Mouse (Mus musculus) heart, embryonic 11.5 days (tissue): ENCODE measurements around the gene Abhd12. TPM values are rescaled to one million over a fixed set of nuclear protein-coding genes. Genes with fewer than 3 reads are reported as not detected.

ENCODE experiments used
- ATAC-seq: fragments of 200-750 bp; cut with Nextera tagmentation; replicated peaks from 2 replicates; pipeline ENCODE4 v1.8.0; 2017; ENCODE audit warnings: moderate library complexity; ENCODE audit not compliant: insufficient number of reproducible peaks, low FRiP score, low TSS enrichment
- H3K27ac ChIP-seq: fragments of 300-500 bp; sonication (generic); 2 replicates; pipeline ENCODE4 v1.5.1; 2014; ENCODE audit warnings: mild to moderate bottlenecking, low read depth, low read length
- H3K27me3 ChIP-seq: fragments of 300-500 bp; sonication (generic); 2 replicates; pipeline ENCODE4 v1.6.1; 2014; ENCODE audit warnings: mild to moderate bottlenecking, low read length, mixed read lengths; ENCODE audit not compliant: control insufficient read depth, insufficient read depth
- H3K36me3 ChIP-seq: fragments of 300-500 bp; sonication (generic); 2 replicates; pipeline ENCODE4 v1.6.1; 2014; ENCODE audit warnings: mild to moderate bottlenecking, low read length, moderate library complexity, mixed read lengths; ENCODE audit not compliant: control insufficient read depth, insufficient read depth
- H3K4me1 ChIP-seq: fragments of 300-500 bp; sonication (generic); 2 replicates; pipeline ENCODE4 v1.6.1; 2014; ENCODE audit warnings: low read length; ENCODE audit not compliant: control insufficient read depth, insufficient read depth
- H3K4me2 ChIP-seq: fragments of 300-500 bp; sonication (generic); 2 replicates; pipeline ENCODE4 v1.6.1; 2014; ENCODE audit warnings: mild to moderate bottlenecking, moderate library complexity
- H3K4me3 ChIP-seq: fragments of 300-500 bp; sonication (generic); 2 replicates; pipeline ENCODE4 v1.5.1; 2014; ENCODE audit warnings: low read depth, low read length
- H3K9ac ChIP-seq: fragments of 300-500 bp; sonication (generic); 2 replicates; pipeline ENCODE4 v1.6.1; 2014; ENCODE audit warnings: mild to moderate bottlenecking, low read depth, low read length, moderate library complexity
- H3K9me3 ChIP-seq: fragments of 300-500 bp; sonication (generic); replicated peaks from 2 replicates; pipeline ENCODE4 v1.6.1; 2016; ENCODE audit warnings: low read length; ENCODE audit not compliant: control insufficient read depth
- WGBS: fragments of 180-500 bp; shearing (Covaris S2); extraction: QIAGEN DNeasy Blood & Tissue Kit; methylation state at CpG from one replicate; pipeline ENCODE4 v1.1.7; 2014; ENCODE audit not compliant: insufficient replicate concordance; 5-methylcytosine and 5-hydroxymethylcytosine counted together
- polyA plus RNA-seq: library from polyadenylated mRNA; unstranded; fragments of >200 nt; fragmentation: Nextera tagmentation; extraction: Ambion mirVana; gene quantifications from 2 replicates; pipeline ENCODE4 v1.2.1, GENCODE M21; 2014

Gene Abhd12
- polyA plus RNA-seq, 1 experiment from 2014 or later = 49.2 TPM

- 81% methylated on average over 3 of the region's 3 CpGs for WGBS
- ATAC-seq = no peak
- peaks cover 58% of the 10 kb centered on the region for H3K36me3 ChIP-seq
Observed at GRCm38 (mm10) chr2:150826426-150826825, 78.1 kb downstream of the Abhd12 start.

GRCm38 (mm10) chr2:150822987-150823386 is 81.6 kb downstream of the Abhd12 start:
- Histone ChIP-seq H3K4me2 (no peak overlapping the region), H3K27me3 (no peaks in the 10 kb centered on the region), H3K4me1 (no peaks in the 10 kb centered on the region), H3K4me3 (no peak overlapping the region), H3K36me3 (peaks cover 64% of the 10 kb centered on the region), H3K9me3 (no peaks in the 10 kb centered on the region), H3K27ac (no peak overlapping the region), H3K9ac (no peak overlapping the region)
- WGBS = 80% methylated on average over 8 of the region's 8 CpGs
- ATAC-seq = no peak

More at GRCm38 (mm10) chr2:150826426-150826825, 78.1 kb downstream of the Abhd12 start:
- H3K9ac ChIP-seq = no peak overlapping the region
- no peaks in the 10 kb centered on the region for H3K27me3 ChIP-seq
- no peak overlapping the region for H3K27ac ChIP-seq
- H3K4me3 ChIP-seq = no peak overlapping the region
- H3K4me1 ChIP-seq = no peaks in the 10 kb centered on the region
- no peaks in the 10 kb centered on the region for H3K9me3 ChIP-seq
- H3K4me2 ChIP-seq = no peak overlapping the region

GRCm38 (mm10) chr2:150820720-150821119 is 83.8 kb downstream of the Abhd12 start:
- Histone ChIP-seq H3K36me3 (peaks cover 59% of the 10 kb centered on the region), H3K9ac (no peak overlapping the region), H3K27ac (no peak overlapping the region), H3K4me3 (no peak overlapping the region), H3K4me2 (no peak overlapping the region), H3K4me1 (no peaks in the 10 kb centered on the region), H3K27me3 (no peaks in the 10 kb centered on the region), H3K9me3 (no peaks in the 10 kb centered on the region)
- no peak for ATAC-seq
- 88% methylated on average over 8 of the region's 8 CpGs for WGBS

- no peaks in the 10 kb centered on the region for H3K4me1 ChIP-seq
- peaks cover 62% of the 10 kb centered on the region for H3K36me3 ChIP-seq
- no peak overlapping the region for H3K4me2 ChIP-seq
- H3K9me3 ChIP-seq = no peaks in the 10 kb centered on the region
- no peak for ATAC-seq
- no peaks in the 10 kb centered on the region for H3K27me3 ChIP-seq
- no peak overlapping the region for H3K27ac ChIP-seq
- H3K4me3 ChIP-seq = no peak overlapping the region
- 88% methylated on average over 8 of the region's 8 CpGs for WGBS
- no peak overlapping the region for H3K9ac ChIP-seq
Observed at GRCm38 (mm10) chr2:150818742-150819141, 85.8 kb downstream of the Abhd12 start.

- Histone ChIP-seq H3K9ac (no peak overlapping the region), H3K4me2 (no peak overlapping the region), H3K27ac (no peak overlapping the region), H3K27me3 (no peaks in the 10 kb centered on the region), H3K4me3 (no peak overlapping the region), H3K4me1 (no peaks in the 10 kb centered on the region), H3K36me3 (peaks cover 66% of the 10 kb centered on the region), H3K9me3 (no peaks in the 10 kb centered on the region)
- WGBS = 89% methylated on average over 18 of the region's 18 CpGs
- ATAC-seq = no peak
Observed at GRCm38 (mm10) chr2:150816676-150817402, 87.7 kb downstream of the Abhd12 start.

- H3K9me3 ChIP-seq = no peaks in the 10 kb centered on the region
- H3K27ac ChIP-seq = no peak overlapping the region
- ATAC-seq = no peak
- 89% methylated on average over 6 of the region's 6 CpGs for WGBS
- H3K4me2 ChIP-seq = no peak overlapping the region
- no peak overlapping the region for H3K4me3 ChIP-seq
- H3K27me3 ChIP-seq = no peaks in the 10 kb centered on the region
- H3K4me1 ChIP-seq = no peaks in the 10 kb centered on the region
- no peak overlapping the region for H3K9ac ChIP-seq
- H3K36me3 ChIP-seq = peaks cover 55% of the 10 kb centered on the region
Observed at GRCm38 (mm10) chr2:150812816-150813215, 91.7 kb downstream of the Abhd12 start.

GRCm38 (mm10) chr2:150810603-150811002 is 93.9 kb downstream of the Abhd12 start:
- WGBS = 69% methylated on average over 5 of the region's 5 CpGs
- no peak overlapping the region for H3K4me3 ChIP-seq
- peaks cover 50% of the 10 kb centered on the region for H3K36me3 ChIP-seq
- no peak overlapping the region for H3K4me2 ChIP-seq
- no peak overlapping the region for H3K9ac ChIP-seq
- no peak for ATAC-seq
- no peaks in the 10 kb centered on the region for H3K9me3 ChIP-seq
- no peak overlapping the region for H3K27ac ChIP-seq
- H3K27me3 ChIP-seq = no peaks in the 10 kb centered on the region
- H3K4me1 ChIP-seq = no peaks in the 10 kb centered on the region

- Histone ChIP-seq H3K9ac (no peak overlapping the region), H3K9me3 (no peaks in the 10 kb centered on the region), H3K4me1 (no peaks in the 10 kb centered on the region), H3K27ac (no peak overlapping the region), H3K4me3 (no peak overlapping the region), H3K36me3 (peaks cover 48% of the 10 kb centered on the region), H3K27me3 (no peaks in the 10 kb centered on the region), H3K4me2 (no peak overlapping the region)
- WGBS = 94% methylated on average over 6 of the region's 6 CpGs
- no peak for ATAC-seq
Observed at GRCm38 (mm10) chr2:150808812-150809211, 95.7 kb downstream of the Abhd12 start.

- WGBS = 80% methylated on average over 6 of the region's 6 CpGs
- no peak overlapping the region for H3K4me2 ChIP-seq
Observed at GRCm38 (mm10) chr2:150808381-150808780, 96.2 kb downstream of the Abhd12 start.

More at GRCm38 (mm10) chr2:150808381-150808780, 96.2 kb downstream of the Abhd12 start:
- no peaks in the 10 kb centered on the region for H3K4me1 ChIP-seq
- no peak overlapping the region for H3K4me3 ChIP-seq
- H3K27ac ChIP-seq = no peak overlapping the region
- H3K9me3 ChIP-seq = no peaks in the 10 kb centered on the region
- no peak for ATAC-seq
- peaks cover 46% of the 10 kb centered on the region for H3K36me3 ChIP-seq
- H3K9ac ChIP-seq = no peak overlapping the region
- no peaks in the 10 kb centered on the region for H3K27me3 ChIP-seq
